In the genomic region with DNA sequence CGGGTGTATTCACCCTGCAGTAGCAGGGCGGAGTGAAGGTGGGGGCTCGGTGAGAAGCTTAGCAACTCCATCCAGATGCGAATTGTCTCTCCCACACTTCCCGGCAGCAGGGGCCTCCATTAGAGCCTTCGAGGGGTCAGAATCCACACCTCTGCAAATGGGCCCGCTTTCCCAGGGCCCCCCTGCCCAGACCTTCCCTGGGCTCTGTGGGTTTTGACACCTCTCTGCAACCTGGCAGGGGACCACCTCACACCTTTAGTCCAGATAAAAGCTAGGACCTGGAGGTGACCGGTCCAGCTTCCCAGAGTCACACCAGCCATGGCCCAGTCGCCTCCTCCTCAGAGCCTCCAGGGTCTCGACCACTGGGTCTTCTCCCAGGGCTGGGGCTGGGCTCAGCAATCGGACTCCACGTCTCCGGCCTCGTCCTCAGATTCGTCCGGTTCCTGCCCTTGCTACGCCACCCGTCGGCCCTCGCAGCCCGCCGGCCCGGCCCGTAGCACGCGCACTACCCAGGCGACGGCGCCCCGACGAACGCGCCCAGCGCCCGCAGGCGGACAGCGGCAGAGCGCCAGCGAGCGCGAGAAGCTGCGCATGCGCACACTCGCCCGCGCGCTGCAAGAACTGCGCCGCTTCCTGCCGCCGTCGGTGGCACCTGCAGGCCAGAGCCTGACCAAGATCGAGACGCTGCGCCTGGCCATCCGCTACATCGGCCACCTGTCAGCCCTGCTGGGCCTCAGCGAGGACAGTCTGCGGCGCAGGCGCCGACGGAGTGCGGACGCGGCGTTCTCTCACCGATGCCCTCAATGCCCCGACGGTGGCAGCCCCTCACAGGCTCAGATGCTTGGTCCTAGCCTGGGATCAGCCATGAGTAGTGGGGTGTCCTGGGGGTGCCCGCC, we compare ENCODE assay signal across 8 mouse cellular contexts. TPM values are rescaled to one million over a fixed set of nuclear protein-coding genes. Genes with fewer than 3 reads are reported as not detected.
DNase-seq lines count a peak whose midpoint lies in the region; ATAC-seq lines count a peak whose summit lies in the region.

A gene (plus strand): TSS at position 117 of the 896 bp plus-strand sequence.

- intact Hi-C loops in left cerebral cortex, postnatal 36 days (cut with DNase I), result no loop called here

- peak within 1 kb of the TSS; percentile 35 for H3K4me3 ChIP-seq in intestine, embryonic 15.5 days (replicated peaks)

- H3K27ac ChIP-seq in intestine, embryonic 15.5 days, result no peak within 1 kb of the TSS

- H3K36me3 ChIP-seq in intestine, embryonic 15.5 days, result no peaks in the 10 kb centered on the region

- peaks cover 20% of the 10 kb centered on the region for H3K4me1 ChIP-seq in intestine, embryonic 15.5 days (replicated peaks)

- DNase-seq in adrenal gland, adult (ENCODE audit: inconsistent age in 2 of 2, low spot score in 1 of 2), result peak; percentile 78 to 88
- peak; percentile 87 for DNase-seq in embryo, embryonic 10 days (ENCODE audit: low spot score)
- DNase-seq in gastrocnemius, postnatal 4 days (ENCODE audit: low spot score in 2 of 2), result peak; percentile 57 to 73
- peak; percentile 65 to 79 for DNase-seq in left cerebral cortex, postnatal 36 days (ENCODE audit: low spot score in 2 of 2)
- DNase-seq in right cerebral cortex, postnatal 10 days (ENCODE audit: low spot score in 2 of 2), result peak; percentile 75 to 84
- peak; percentile 76 for DNase-seq in urinary bladder, postnatal 14 days (ENCODE audit: low spot score)

- H3K4me2 ChIP-seq in intestine, embryonic 15.5 days (replicated peaks), result peak within 1 kb of the TSS; percentile 77

- no peaks in the 10 kb centered on the region for H3K9me3 ChIP-seq in intestine, embryonic 15.5 days

- peak; percentile 64 for ATAC-seq in intestine, embryonic 15.5 days
- peak; percentile 60 for ATAC-seq in megakaryocyte-erythroid progenitor cell, adult 5-6 weeks (replicated peaks; ENCODE audit: low FRiP score, low TSS enrichment, poor library complexity, severe bottlenecking)

- H3K27me3 ChIP-seq in intestine, embryonic 15.5 days (replicated peaks), result peaks cover 16% of the 10 kb centered on the region

- peak within 1 kb of the TSS; percentile 47 for H3K9ac ChIP-seq in intestine, embryonic 15.5 days

- 12% methylated on average over 71 of the region's 71 CpGs for WGBS in intestine, embryonic 15.5 days

RNA-seq across cellular contexts. Expression of the gene that starts here (rescaled TPM):
- under 1 TPM; 0.18 to 0.37 TPM for total RNA-seq in gastrocnemius, postnatal 4 days (2021)
- 1.3 and 2.0 TPM in 2 replicates for polyA plus RNA-seq in intestine, embryonic 15.5 days (2015; fragmentation: Nextera tagmentation; extraction: Ambion mirVana)
- total RNA-seq in left cerebral cortex, postnatal 36 days (2021), result 1 to 10 TPM; 1.5 to 1.7 TPM
- total RNA-seq in megakaryocyte-erythroid progenitor cell, adult 5-6 weeks (2014; fragmentation: Nextera tagmentation), result not detected in 2 replicates
- 1.2 TPM in 1 of 2 replicates, not detected in the other for total RNA-seq in megakaryocyte-erythroid progenitor cell, adult 5-6 weeks (2017)

Comparison
In these comparisons a context has a peak if more than half of its experiments do, and no peak if none do; other contexts are left out.
1. Peak in DNase-seq in gastrocnemius, postnatal 4 days; RNA of the gene not detected or under 1 TPM.